Mouse (Mus musculus): Measurements from ENCODE around the gene Insl6.

Gene Insl6

GRCm38 (mm10) chr19:29354895-29355877, 30.0 kb upstream of the Insl6 start:
- peak; percentile 65 to 68 for DNase-seq (ENCODE audit: low spot score in 2 of 2)

- DNase-seq (ENCODE audit: low spot score in 2 of 2), result no peak
These were observed 25.8 kb upstream of the Insl6 start for GRCm38 (mm10) chr19:29350991-29351390.

DNA sequence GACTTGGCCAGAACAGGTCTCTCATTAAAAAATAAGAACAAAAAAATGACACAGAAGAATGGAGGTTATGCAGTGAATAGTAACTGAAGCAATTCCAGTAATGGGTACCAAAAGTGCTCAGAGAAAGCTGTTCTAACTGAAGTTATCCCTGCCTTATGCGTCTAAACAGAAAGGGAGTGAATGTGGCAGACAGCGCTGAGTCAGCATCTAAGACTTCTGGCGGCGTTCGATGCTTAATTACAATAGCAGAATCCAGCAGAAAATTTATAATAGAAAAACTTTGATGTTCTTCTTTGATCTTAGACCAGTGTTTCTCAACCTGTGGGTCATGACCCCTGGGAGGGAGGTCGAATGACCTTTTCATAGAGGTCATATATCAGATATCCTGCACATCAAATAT, 20.5 kb upstream of the Insl6 start:
- DNase-seq (ENCODE audit: low spot score in 2 of 2), result no peak

DNA sequence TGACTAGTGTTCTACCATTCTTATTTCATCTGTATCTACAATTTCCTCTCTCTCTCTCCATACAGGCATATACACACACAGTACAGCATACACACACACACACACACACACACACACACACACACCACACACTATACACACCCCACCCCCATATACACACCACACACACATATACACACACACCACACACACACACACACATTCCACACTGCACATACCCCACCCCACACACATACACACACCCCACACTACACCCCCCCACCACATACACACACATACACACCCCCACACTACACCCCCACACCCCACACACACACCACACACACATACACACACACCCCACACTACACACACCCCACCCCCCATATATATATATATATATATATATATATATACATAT, 19.7 kb upstream of the Insl6 start:
- no peak for DNase-seq (ENCODE audit: low spot score in 2 of 2)

DNA sequence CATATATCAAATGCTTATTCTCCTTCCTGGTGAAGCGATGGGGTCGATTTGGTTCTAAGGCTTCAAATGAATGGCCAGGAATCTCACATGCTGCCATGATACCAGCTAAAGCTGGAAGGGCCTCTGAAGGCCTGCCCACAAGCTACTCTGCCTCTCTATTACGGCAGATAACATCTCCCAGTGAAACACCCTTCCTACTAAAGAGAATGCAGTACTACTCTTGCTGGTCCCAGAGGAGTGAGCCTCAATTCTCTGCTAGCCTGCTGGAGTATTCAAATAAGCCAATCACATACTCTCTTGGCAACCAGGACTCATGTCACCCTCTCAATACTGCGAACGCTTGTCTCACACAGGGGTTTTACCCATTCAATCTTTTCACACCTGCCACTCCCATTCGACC, 17.1 kb upstream of the Insl6 start:
- no peak for DNase-seq (ENCODE audit: low spot score in 2 of 2)

DNA sequence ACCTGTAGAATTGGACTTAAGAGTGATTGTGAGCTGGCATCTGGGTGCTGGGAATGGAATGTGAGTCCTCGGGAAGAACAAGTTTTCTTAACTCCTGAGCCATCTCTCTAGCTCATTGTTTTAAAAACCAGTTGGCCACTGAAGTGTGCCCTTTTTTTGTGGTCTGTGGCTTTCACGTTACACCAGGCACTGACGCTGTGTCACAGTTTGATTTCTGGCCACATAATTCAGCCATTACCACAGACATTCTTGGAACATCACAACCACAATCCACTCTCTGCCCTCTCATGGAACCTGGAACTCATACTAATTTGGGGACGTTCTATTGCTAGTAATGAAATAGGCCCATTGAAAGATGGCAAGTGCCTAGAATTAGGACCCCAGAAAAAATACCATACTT, 15.9 kb upstream of the Insl6 start:
- no peak for DNase-seq (ENCODE audit: low spot score in 2 of 2)

DNA sequence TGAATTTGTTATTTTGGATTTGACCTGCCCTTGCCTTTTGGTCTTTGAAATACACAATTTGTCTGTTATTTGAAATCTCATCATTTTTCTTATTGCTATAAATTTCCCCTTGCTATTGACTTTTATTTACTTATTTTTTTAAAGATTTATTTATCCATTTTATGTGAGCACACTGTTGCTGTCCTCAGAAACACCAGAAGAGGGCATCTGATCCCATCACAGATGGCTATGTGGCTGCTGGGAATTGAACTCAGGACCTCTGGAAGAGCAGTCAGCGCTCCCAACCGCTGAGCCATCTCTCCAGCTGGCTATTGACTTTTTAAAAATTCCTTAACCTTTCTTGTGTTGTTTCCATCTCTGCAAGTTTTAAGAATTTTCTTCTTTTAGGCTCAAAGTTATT, 11.5 kb upstream of the Insl6 start:
- DNase-seq (ENCODE audit: low spot score in 2 of 2), result no peak

DNA sequence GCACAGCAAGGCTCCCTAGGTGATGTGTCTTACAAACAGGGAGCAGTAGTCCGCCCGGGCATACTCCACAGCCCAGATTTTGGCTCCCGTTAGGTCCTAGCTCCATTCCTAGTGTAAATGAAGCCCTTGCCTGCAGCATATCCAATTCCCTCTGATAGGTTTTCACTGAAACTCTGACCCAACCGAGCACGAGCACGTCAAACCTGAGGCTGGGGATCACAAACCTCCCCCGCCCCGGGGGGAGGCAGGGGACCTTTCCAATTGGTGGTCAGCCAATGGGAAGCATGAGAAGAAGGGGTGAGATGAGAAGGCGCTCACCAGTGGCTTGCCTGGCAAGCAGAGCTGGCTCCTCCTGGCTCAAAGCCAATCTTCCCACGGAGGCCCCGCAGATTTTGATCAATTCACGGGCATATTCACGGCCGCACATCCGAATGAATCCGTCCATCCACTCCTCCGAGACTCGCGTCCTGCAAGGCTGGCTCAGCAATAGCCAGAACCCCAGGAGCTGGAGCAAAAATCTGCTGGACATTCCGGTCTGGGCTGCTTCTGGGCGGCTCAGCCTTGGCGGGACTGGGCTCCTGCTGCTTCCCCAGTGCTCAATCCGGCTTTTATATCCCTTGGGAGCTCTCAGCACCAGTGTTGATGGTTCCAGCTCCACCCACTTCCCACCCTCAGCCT, 9.1 kb upstream of the Insl6 start, which contains the start of gene Rln1:
Gene Rln1, minus strand, starts transcription at position 603 of the 678 bp plus-strand sequence.
- peak; percentile 6 to 42 for DNase-seq (ENCODE audit: low spot score in 2 of 2)

DNA sequence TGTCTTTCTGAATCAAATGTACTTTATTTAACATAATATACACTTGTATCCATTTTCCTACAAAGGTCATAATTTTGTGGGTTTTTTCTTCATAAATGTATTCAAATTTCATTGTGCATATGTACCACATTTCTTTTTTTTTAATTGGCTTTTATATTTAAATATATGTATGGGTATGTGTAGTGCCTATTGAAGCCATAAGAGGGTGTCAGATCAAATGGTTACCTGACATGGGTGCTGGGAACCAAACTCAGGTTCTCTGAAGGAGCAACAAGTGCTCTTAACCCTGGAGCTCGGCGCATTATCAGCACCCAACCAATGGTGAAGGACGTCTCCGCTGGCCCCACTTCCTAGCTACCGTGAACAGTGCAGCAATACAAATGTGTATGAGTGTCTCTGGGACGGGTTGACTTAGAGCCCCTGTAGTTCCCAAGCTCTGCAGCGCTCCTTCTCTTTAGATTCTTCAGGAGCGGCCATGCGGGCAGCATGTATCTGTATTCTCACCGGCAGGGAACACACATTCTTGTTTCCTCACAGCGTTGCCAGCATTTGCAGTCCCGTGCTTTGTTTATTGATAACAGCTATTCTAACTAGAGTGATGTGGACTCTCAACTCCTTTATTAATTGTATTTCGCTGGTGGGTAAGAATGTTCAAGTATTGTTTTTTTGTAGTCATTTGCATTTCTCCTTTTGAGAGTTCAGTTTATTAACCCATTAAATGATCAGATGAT, 1.8 kb upstream of the Insl6 start:
- DNase-seq (ENCODE audit: low spot score in 2 of 2), result no peak

DNA sequence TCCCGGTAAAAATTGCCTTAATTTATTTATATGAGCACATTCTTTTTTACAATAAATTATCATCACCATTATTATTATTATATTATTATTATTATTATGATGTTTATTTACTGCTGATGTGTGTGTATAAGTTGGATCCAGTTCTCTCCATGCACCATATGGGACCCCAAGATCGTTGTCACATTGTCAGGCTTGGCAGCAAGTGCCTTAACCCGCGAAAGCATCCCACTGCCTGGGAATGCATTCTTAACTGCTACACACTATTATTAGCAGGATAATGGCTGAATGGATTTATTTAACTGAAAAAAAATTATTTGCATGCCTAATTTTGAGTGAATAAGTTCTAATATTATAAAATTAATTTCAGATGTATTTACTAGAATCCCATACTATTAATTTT, 1.2 kb upstream of the Insl6 start:
- no peak for DNase-seq (ENCODE audit: low spot score in 2 of 2)

- no peak for DNase-seq (ENCODE audit: low spot score in 2 of 2)
These were observed 660 bp upstream of the Insl6 start for GRCm38 (mm10) chr19:29325852-29326180.

DNA sequence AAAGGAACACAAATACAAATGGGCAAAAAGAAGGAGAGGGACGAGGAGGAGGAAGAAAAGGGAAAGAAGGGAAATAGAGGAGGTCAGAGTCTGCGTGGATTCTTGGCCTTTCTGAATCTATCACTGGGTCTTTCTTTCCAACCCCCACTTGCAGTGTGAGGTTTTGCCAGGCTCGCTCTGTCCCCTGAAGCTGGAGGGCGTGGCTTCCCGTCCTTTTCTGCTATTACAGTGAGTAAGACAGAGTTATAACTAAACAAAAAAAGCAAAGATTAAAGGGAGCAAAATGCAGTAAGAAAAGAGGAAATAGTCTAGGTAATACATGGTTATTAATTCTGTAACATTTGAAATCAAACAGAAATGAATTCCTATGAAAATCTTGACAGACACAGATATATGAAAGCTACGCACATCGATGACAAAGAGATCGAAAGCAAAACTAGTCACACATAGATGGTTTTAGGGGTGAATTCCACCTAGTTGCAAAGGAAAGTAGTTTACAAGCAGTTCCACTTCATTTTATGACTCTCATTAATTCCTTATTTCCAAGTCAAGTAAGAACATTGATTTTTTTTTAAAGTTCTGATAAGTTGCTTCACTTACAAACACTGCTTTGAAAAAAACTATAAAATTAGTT, 1.6 kb downstream of the Insl6 start:
- no peak for DNase-seq (ENCODE audit: low spot score in 2 of 2)

- DNase-seq (ENCODE audit: low spot score in 2 of 2), result no peak
These were observed 12.5 kb downstream of the Insl6 start for GRCm38 (mm10) chr19:29312661-29313060.

- DNase-seq (ENCODE audit: low spot score in 2 of 2), result no peak
These were observed 13.4 kb downstream of the Insl6 start for GRCm38 (mm10) chr19:29311791-29312190.

DNA sequence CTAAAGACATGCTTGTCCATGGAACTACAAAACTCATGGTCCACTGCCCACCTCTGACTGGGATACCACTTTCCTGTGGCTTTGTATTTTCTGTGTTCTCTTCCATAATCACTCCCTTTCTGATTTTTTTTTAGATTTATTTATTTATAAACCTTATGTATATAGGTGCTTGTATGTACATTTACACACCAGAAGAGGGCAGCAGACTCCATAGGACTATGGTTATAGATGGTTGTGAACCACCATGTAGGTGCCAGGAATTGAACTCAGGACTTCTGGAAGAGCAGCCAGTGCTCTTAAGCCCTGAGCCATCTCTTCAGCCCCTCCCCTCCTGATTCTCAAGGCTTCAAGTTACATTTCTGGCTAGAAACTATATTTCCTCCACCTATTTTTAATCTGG, 16.3 kb downstream of the Insl6 start:
- no peak for DNase-seq (ENCODE audit: low spot score in 2 of 2)

- DNase-seq (ENCODE audit: low spot score in 2 of 2), result no peak
These were observed 23.0 kb downstream of the Insl6 start for GRCm38 (mm10) chr19:29302119-29302518.

- DNase-seq (ENCODE audit: low spot score in 2 of 2), result peak; percentile 25 to 50
These were observed 24.2 kb downstream of the Insl6 start for GRCm38 (mm10) chr19:29300919-29301318.

- DNase-seq (ENCODE audit: low spot score in 2 of 2), result no peak
These were observed 27.8 kb downstream of the Insl6 start for GRCm38 (mm10) chr19:29297366-29297765.

DNA sequence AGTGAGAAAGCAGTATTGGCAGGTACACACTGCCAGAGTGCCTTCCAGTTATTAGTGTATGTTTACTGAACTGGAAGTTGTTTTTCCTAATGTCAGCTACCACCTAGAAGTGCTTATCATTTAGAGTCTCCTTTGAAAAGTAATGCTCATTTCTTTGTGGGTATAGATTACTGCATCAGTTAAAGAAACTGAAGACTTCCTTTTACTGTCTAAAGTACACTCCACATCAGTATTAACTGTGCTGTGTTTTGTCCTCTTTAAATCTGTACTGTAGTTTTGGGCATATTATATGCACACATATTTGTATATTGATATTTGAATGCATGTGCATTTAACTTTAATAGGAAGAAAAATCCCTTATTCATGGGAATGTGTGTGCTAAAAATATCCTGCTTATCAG, 29.0 kb downstream of the Insl6 start:
- DNase-seq (ENCODE audit: low spot score in 2 of 2), result no peak

DNA sequence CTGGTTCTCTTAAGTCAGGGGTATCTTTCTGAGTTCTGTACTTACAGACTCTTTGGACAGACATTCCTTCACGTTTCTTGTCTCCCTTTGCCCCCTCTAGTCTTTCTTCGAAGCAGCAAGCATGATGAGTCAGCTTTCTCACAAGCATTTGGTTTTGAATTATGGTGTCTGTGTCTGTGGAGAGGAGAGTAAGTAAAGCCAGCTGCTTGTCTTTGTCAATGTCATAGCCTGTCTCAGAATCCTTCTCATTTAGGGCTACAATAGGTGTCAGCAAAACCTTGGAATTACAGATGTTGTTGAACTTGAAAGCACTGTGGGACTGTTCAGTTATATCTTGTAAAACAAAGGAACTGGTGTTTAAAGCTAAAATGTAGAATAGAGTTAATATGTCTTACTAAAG, 30.4 kb downstream of the Insl6 start:
- no peak for DNase-seq (ENCODE audit: low spot score in 2 of 2)

DNA sequence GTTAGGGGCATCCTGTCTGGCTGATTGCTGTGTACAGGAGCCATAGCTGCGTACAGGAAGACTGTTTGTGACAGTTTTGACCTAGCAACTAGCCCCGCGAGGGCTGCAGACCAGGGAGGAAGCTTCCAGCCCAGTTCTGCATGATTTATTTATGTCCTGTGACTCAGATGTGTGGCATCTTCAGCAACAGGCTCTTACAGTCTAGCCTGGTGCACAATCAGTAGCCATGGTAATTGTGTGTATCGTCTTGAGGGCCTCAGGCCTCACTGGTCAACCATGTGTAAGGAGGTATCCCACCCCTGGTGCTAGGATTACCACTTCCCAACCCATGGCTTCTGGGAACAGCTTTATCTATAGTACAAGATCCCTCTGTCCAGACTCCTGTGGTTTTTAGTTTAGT, 32.6 kb downstream of the Insl6 start:
- DNase-seq (ENCODE audit: low spot score in 2 of 2), result no peak

- no peak for DNase-seq (ENCODE audit: low spot score in 2 of 2)
These were observed 33.6 kb downstream of the Insl6 start for GRCm38 (mm10) chr19:29291532-29291931.
